23 mouse cellular contexts compared by ENCODE assay signal in the genomic region with DNA sequence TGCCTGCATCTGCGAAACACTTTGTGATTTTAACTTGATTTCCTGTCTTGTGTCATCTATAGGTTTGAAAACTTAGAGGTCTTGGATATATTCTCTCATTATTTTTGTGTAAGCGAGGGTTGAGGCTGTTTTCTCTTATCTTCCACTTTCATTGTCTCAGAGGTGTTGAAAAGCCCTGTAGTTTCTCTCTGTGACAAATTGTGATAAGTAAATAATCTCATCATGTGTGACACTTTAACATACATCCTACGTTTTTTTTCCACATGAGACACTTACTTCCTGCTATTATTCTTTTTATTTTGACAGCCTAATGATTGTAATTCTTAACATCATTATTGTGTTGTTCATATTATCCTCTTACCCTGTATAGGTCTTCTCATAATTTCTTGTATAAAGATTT.
DNase-seq lines count a peak whose midpoint lies in the region; ATAC-seq and TF ChIP-seq lines count a peak whose summit lies in the region.
"Had no signal": no experiment of that assay in that cellular context is flagged by ENCODE, and none has a peak within 500 bp of the region (broad histone marks: within the 10 kb centered on the region; RNA-seq: fewer than 3 reads in every experiment).

No protein-coding gene starts in this region.

- no peak overlapping the region for H3K9ac ChIP-seq in heart, embryonic 12.5 days
- H3K9ac ChIP-seq in MEL (ENCODE audit: control insufficient read depth, low read depth, low read length, poor library complexity, severe bottlenecking) = no peak overlapping the region

- peak overlapping the region; percentile 21; the same call in 1 of the 2 replicates for H3K27ac ChIP-seq in heart, embryonic 12.5 days (ENCODE audit: poor library complexity, severe bottlenecking)
- 0 out of 2 replicates have a peak overlapping the region, but pooled peaks have one; percentile 19 for H3K27ac ChIP-seq in layer of hippocampus, adult 2 months
- H3K27ac ChIP-seq in MEL (ENCODE audit: control insufficient read depth, low read depth, low read length) = no peak overlapping the region; the same call in 1 of the 2 replicates

- no peak overlapping the region for H3K4me2 ChIP-seq in heart, embryonic 12.5 days

- WGBS in heart, embryonic 12.5 days = 30% methylated on average over 3 of the region's 3 CpGs

- H3K27me3 ChIP-seq in heart, embryonic 12.5 days (replicated peaks) = no peaks in the 10 kb centered on the region
- no peaks in the 10 kb centered on the region for H3K27me3 ChIP-seq in MEL (ENCODE audit: control insufficient read depth in 1 of 2, insufficient read depth in 2 of 2, low read length in 2 of 2)
- H3K27me3 ChIP-seq: CH12.LX, Patski had no signal

- peak; percentile 69 to 80 for TF ChIP-seq EP300 in MEL (IDR thresholded peaks at IDR 0.05; ENCODE audit: low read depth in 1 of 2, low read length in 2 of 2)

- H3K36me3 ChIP-seq in heart, embryonic 12.5 days = no peaks in the 10 kb centered on the region
- H3K36me3 ChIP-seq in MEL (ENCODE audit: control insufficient read depth in 1 of 2, insufficient read depth in 2 of 2, low read length in 2 of 2) = peaks cover 0 to 28% of the 10 kb centered on the region in 2 experiments; a peak in 3 of 4 replicates

- no peak for ATAC-seq in heart, embryonic 12.5 days (ENCODE audit: insufficient number of reproducible peaks, low FRiP score)
- ATAC-seq in megakaryocyte-erythroid progenitor cell, adult 5-6 weeks (replicated peaks; ENCODE audit: low FRiP score, low TSS enrichment, poor library complexity, severe bottlenecking) = 0 out of 2 replicates have a peak, but pooled peaks have one; percentile 26
- ATAC-seq: activated CD4-positive, CD25-positive, alpha-beta regulatory T cell, adult 4 months; CD4-positive, CD25-positive, alpha-beta regulatory T cell, adult 4 months; Patski had no signal

- H3K9me3 ChIP-seq in heart, embryonic 12.5 days (replicated peaks) = no peaks in the 10 kb centered on the region
- no peaks in the 10 kb centered on the region for H3K9me3 ChIP-seq in MEL (replicated peaks; ENCODE audit: insufficient read depth, low read length)
- H3K9me3 ChIP-seq: G1E had no signal

- H3K79me2 ChIP-seq in MEL (ENCODE audit: control insufficient read depth, insufficient read depth, low read length, poor library complexity) = peaks cover 1% of the 10 kb centered on the region; the same call in 1 of the 2 replicates

- no peak for DNase-seq in heart, adult 11 months
- no peak for DNase-seq in layer of hippocampus, adult 2 months (ENCODE audit: low spot score in 2 of 2)
- no peak for DNase-seq in layer of hippocampus, postnatal 36 days
- peak; percentile 33 for DNase-seq in MEL (ENCODE audit: low read depth, low spot score)
- no peak for DNase-seq in left cerebral cortex, adult 8-10 months (ENCODE audit: low spot score in 2 of 2)
- DNase-seq in left cerebral cortex, adult 9 months (ENCODE audit: low spot score in 2 of 2) = no peak
- DNase-seq: adrenal gland, adult 2 months; adrenal gland, adult 8-10 months; adrenal gland, postnatal 10 days; adrenal gland, postnatal 14 days; adrenal gland, postnatal 25 days; adrenal gland, postnatal 36 days; B cell, adult 2 months; cerebellum, adult 11 months; cerebellum, adult 11-12 months; cerebellum, adult 18-20 months had no signal

- peaks cover 12% of the 10 kb centered on the region for H3K4me1 ChIP-seq in heart, embryonic 12.5 days (replicated peaks)
- H3K4me1 ChIP-seq in MEL (ENCODE audit: control insufficient read depth in 1 of 2, insufficient read depth in 2 of 2, low read length in 2 of 2) = peaks cover 10 to 20% of the 10 kb centered on the region in 2 experiments

- no peak overlapping the region for H3K4me3 ChIP-seq in heart, embryonic 12.5 days
- no peak overlapping the region for H3K4me3 ChIP-seq in layer of hippocampus, adult 2 months
- H3K4me3 ChIP-seq in MEL (ENCODE audit: control insufficient read depth in 1 of 2, insufficient read depth in 1 of 2, low read depth in 2 of 2, low read length in 2 of 2) = no peak overlapping the region

- no peak for TF ChIP-seq RAD21 in MEL (IDR thresholded peaks at IDR 0.05; ENCODE audit: low read depth, low read length)

- no peak for TF ChIP-seq POLR2A in MEL (IDR thresholded peaks at IDR 0.05; ENCODE audit: control insufficient read depth in 1 of 2, insufficient read depth in 1 of 2, low read depth in 1 of 2, low read length in 2 of 2, poor library complexity in 1 of 2)

- no peak for TF ChIP-seq CTCF in layer of hippocampus, adult 2 months (conservative IDR thresholded peaks at IDR 0.05)
- TF ChIP-seq CTCF in MEL (IDR thresholded peaks at IDR 0.05 in 2 of 3, conservative IDR thresholded peaks at IDR 0.05 in 1 of 3; ENCODE audit: control insufficient read depth in 1 of 3, insufficient read depth in 1 of 3, low read depth in 2 of 3, low read length in 3 of 3, poor library complexity in 1 of 3, severe bottlenecking in 1 of 3) = no peak

TF ChIP-seq in MEL, 35 proteins besides CTCF, POLR2A, EP300 and RAD21:
- TF ChIP-seq GABPA (IDR thresholded peaks at IDR 0.05; ENCODE audit: low read depth, low read length) (no peak), KAT2A (conservative IDR thresholded peaks at IDR 0.05; ENCODE audit: low read depth, low read length) (no peak), TCF12 (IDR thresholded peaks at IDR 0.05; ENCODE audit: low read depth, low read length) (peak; percentile 62), TAL1 (IDR thresholded peaks at IDR 0.05; ENCODE audit: low read length) (no peak), POLR2AphosphoS5 (IDR thresholded peaks at IDR 0.05; ENCODE audit: borderline replicate concordance, low read depth, low read length) (no peak), CHD1 (IDR thresholded peaks at IDR 0.05; ENCODE audit: low read depth, low read length) (no peak), SMC3 (IDR thresholded peaks at IDR 0.05; ENCODE audit: low read depth, low read length) (no peak), UBTF (IDR thresholded peaks at IDR 0.05; ENCODE audit: borderline replicate concordance, insufficient read depth, low read depth, low read length) (no peak), ELF1 (IDR thresholded peaks at IDR 0.05; ENCODE audit: low read depth, low read length) (0 out of 2 replicates have a peak, but pooled peaks have one; percentile 17), BHLHE40 (IDR thresholded peaks at IDR 0.05; ENCODE audit: borderline replicate concordance, low read depth, low read length) (no peak), E2F4 (IDR thresholded peaks at IDR 0.05; ENCODE audit: borderline replicate concordance, low read depth, low read length) (no peak), USF1 (IDR thresholded peaks at IDR 0.05; ENCODE audit: low read depth, low read length) (no peak), GATA1 (IDR thresholded peaks at IDR 0.05; ENCODE audit: low read depth, low read length) (peak; percentile 72), MAX (IDR thresholded peaks at IDR 0.05; ENCODE audit: low read length) (no peak), USF2 (IDR thresholded peaks at IDR 0.05; ENCODE audit: borderline replicate concordance in 1 of 2, insufficient read depth in 1 of 2, low read depth in 1 of 2, low read length in 2 of 2) (no peak), SIN3A (IDR thresholded peaks at IDR 0.05; ENCODE audit: low read length) (peak; percentile 55; the same call in 1 of the 2 replicates), MAFK (IDR thresholded peaks at IDR 0.05; ENCODE audit: borderline replicate concordance, low read depth, low read length) (no peak), ZKSCAN1 (IDR thresholded peaks at IDR 0.05; ENCODE audit: low read depth, low read length) (no peak), TBP (IDR thresholded peaks at IDR 0.05; ENCODE audit: low read depth, low read length) (no peak), NELFE (IDR thresholded peaks at IDR 0.05; ENCODE audit: low read depth, low read length) (no peak), ETS1 (IDR thresholded peaks at IDR 0.05; ENCODE audit: low read depth, low read length) (peak; percentile 66), MEF2A (IDR thresholded peaks at IDR 0.05; ENCODE audit: extremely low read depth, insufficient replicate concordance, low read depth, low read length, poor library complexity, severe bottlenecking) (no peak), ZNF384 (IDR thresholded peaks at IDR 0.05; ENCODE audit: low read depth, low read length) (peak; percentile 84), JUND (IDR thresholded peaks at IDR 0.05; ENCODE audit: low read depth, low read length) (no peak), HCFC1 (IDR thresholded peaks at IDR 0.05; ENCODE audit: low read depth, low read length) (no peak), MAZ (IDR thresholded peaks at IDR 0.05; ENCODE audit: low read depth, low read length) (no peak), MXI1 (IDR thresholded peaks at IDR 0.05; ENCODE audit: low read depth, low read length) (0 out of 2 replicates have a peak, but pooled peaks have one; percentile 37), POLR2AphosphoS2 (IDR thresholded peaks at IDR 0.05; ENCODE audit: low read length) (no peak), MYC (IDR thresholded peaks at IDR 0.05; ENCODE audit: low read depth, low read length) (no peak), RCOR1 (IDR thresholded peaks at IDR 0.05; ENCODE audit: low read depth, low read length) (peak; percentile 55; the same call in 1 of the 2 replicates), CHD2 (IDR thresholded peaks at IDR 0.05; ENCODE audit: low read length) (no peak)
